Mouse (Mus musculus): Measurements from ENCODE around the gene Snrnp70.

Snrnp70 gene

DNA sequence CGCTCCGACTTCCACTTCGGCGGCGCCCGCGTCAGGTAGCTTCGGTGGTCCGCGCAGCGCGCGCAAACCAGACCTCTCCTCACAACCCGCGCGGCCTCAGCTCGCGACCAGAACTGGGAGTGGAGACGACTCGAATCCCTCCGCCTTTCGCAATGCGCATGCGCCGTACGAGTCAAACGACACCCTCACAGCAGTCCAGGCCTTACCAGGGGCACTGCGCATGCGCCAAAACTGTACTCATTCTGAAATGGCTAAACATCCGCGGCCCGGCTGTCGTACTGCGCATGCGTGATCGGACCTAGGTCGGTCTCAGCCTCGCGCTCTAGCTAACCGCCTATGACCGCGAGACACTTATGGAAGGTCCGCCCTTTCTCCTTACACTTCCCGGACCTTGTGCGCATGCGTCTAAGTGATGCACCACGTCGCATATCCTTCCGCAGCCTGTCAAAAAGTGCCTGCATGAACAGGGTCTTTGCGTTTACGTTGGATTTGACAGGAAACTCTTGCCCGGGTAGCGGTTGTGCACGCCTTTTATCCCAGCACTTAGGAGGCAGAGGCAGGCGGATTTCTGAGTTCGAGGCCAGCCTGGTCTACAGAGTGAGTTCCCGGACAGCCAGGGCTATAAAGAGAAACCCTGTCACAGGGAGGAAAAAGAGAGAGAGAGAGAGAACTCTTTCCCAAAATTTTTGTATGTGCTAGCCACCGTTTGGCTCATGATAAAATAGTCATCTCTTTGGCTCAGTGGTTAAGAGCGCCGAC lies at the start of gene Snrnp70:
TSS of gene Snrnp70 (minus strand) at position 165 of the 759 bp plus-strand sequence.
- peak; percentile 99 for DNase-seq

GRCm38 (mm10) chr7:45443526-45444420 lies 48.2 kb upstream of the Snrnp70 start:
- no peak for DNase-seq

DNA sequence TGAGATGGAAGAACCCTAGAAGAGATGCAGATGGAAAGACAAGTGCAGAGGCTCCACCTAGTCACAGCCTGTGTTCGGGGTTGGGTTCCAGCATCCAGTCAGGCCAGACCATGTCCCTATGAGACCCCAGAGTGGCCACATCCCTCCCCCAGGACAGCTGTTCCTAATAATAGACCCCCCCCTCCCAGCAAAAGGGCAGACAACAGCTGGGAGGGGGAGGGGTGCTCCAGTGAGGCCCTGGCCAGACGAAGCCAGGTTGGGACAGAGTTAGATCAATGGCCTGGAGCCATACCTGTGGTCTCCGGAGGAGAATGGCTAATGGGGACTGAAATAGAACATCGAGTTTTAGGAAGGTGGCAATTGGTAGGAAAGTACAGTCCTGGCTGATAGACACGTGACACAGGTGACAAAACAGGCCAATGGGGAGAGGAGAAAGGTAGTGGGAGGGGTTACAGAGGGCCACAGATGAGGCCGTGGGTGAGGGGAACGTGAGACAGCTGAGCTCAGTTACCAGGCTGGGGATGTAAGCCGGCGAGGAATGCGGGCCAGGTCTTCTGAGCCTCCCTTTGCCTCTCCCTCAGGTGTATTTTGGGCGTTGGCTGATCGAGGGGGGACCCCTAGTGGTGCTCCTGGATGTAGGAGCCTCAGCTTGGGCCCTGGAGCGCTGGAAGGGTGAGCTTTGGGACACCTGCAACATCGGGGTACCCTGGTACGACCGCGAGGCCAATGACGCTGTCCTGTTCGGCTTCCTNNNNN lies 42.2 kb upstream of the Snrnp70 start, which contains the start of gene Ruvbl2:
TSS of gene Ruvbl2 (minus strand) at position 576 of the 756 bp plus-strand sequence.
- peak; percentile 44 for DNase-seq

GRCm38 (mm10) chr7:45437046-45437445 lies 41.5 kb upstream of the Snrnp70 start:
- no peak for DNase-seq

GRCm38 (mm10) chr7:45436444-45436843 lies 40.9 kb upstream of the Snrnp70 start:
- DNase-seq = no peak

- no peak for DNase-seq
Measured at GRCm38 (mm10) chr7:45435038-45435437, 39.5 kb upstream of the Snrnp70 start.

GRCm38 (mm10) chr7:45434203-45435015 lies 38.9 kb upstream of the Snrnp70 start, which contains the start of gene Gys1:
TSS of gene Gys1 (plus strand) at chr7:45434844.
- peak; percentile 100 for DNase-seq

- DNase-seq = no peak
Measured at GRCm38 (mm10) chr7:45433835-45434202, 38.3 kb upstream of the Snrnp70 start.

- no peak for DNase-seq
Measured at GRCm38 (mm10) chr7:45426556-45426955, 31.0 kb upstream of the Snrnp70 start.

GRCm38 (mm10) chr7:45421194-45421593 lies 25.7 kb upstream of the Snrnp70 start:
- DNase-seq = no peak

GRCm38 (mm10) chr7:45420615-45420919 lies 25.0 kb upstream of the Snrnp70 start, which contains the start of gene Lhb:
TSS of gene Lhb (plus strand) at chr7:45420820.
- DNase-seq = no peak

DNA sequence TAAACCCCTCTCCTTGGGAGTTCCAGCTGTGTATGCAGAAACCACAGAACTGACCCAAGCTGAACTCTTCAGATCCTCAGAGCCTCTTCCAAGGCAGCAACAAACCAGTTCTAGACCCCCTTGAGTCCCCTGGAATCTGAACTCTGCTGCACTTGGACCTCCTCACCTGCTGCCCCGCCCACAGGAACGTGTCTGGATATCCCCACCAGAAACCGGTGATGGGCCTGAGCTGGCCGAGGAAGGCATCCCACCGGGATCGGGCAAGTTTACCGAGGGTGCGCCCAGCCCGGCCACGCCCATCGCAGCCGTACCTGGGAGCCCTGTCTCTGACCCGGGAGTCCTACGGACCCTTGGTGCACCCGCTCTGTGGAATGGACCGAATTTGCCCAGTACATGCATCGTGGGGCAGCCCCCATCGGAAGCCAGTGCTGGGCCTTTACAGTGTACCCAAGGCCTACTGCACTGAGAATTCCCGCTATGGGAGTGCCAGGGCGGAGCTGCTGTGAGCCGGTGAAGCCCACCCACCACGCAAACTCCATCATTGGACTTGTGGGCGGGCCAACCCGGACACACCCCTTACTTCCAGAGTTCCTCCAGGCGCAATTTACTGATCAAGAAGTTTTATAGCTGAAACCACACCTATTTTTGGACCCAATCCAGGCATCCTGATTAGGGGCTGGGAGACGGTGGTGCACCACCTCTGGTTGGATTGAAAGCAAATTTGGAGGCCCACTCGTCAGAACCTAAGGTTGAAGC lies 24.5 kb upstream of the Snrnp70 start:
- no peak for DNase-seq

- no peak for DNase-seq
Measured at GRCm38 (mm10) chr7:45417962-45418492, 22.5 kb upstream of the Snrnp70 start.

- DNase-seq = no peak
Measured at GRCm38 (mm10) chr7:45415636-45416035, 20.1 kb upstream of the Snrnp70 start.

DNA sequence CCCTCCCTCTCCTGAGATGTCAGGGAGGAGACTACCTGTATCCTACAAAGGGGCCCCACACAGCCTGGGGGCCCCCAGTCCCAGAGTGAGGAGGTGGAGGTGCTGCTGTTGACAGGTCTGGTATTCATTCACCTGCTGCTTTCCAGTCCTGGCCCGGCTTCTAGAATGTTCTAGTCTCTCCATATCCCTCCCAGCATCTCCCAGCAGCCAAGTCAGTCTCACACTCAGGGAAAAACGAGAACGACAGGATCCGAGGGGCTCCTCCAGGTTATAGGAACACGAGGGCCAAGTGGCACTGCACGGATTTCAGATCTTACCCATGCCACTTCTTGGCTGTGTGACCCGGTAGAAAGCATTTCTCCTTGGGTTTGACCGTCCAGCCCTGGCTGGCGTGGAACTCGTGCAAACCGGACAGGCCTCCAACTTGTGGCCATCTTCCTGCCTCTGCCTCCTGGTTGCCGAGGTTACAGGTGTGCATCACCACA lies 19.2 kb upstream of the Snrnp70 start:
- DNase-seq = no peak

- DNase-seq = peak; percentile 54
Measured at GRCm38 (mm10) chr7:45413864-45414739, 18.6 kb upstream of the Snrnp70 start.

GRCm38 (mm10) chr7:45413113-45413863 lies 17.7 kb upstream of the Snrnp70 start, which contains the start of gene Ntf5:
TSS of gene Ntf5 (plus strand) at chr7:45413695.
- DNase-seq = no peak

GRCm38 (mm10) chr7:45412421-45412820 lies 16.9 kb upstream of the Snrnp70 start:
- DNase-seq = no peak

All from kidney, adult 18-20 months (tissue).